25 mouse cellular contexts compared by ENCODE assay signal in genomic region chr13:48042172-48042571, GRCm38 (mm10).
A peak's percentile ranks its signal among the peaks of the same experiment; 100 is the strongest.
DNase-seq lines count a peak whose midpoint lies in the region; ATAC-seq and TF ChIP-seq lines count a peak whose summit lies in the region.
"Had no signal": no experiment of that assay in that cellular context is flagged by ENCODE, and none has a peak within 500 bp of the region (broad histone marks: within the 10 kb centered on the region; RNA-seq: fewer than 3 reads in every experiment).

No protein-coding gene starts in this region.

- no peak overlapping the region for H3K4me3 ChIP-seq in hindbrain, embryonic 12.5 days
- no peak overlapping the region for H3K4me3 ChIP-seq in hindbrain, postnatal 0 days (ENCODE audit: low read length)
- H3K4me3 ChIP-seq in neural tube, embryonic 11.5 days (ENCODE audit: low read depth, low read length) = no peak overlapping the region
- H3K4me3 ChIP-seq in forebrain, embryonic 13.5 days = no peak overlapping the region
- H3K4me3 ChIP-seq in heart, embryonic 12.5 days = no peak overlapping the region
- H3K4me3 ChIP-seq: erythroblast, embryonic 14.5 days; heart, embryonic 10.5 days; kidney, embryonic 15.5 days; stomach, embryonic 15.5 days had no signal

- H3K27ac ChIP-seq in hindbrain, embryonic 12.5 days = peak overlapping the region; percentile 45; the same call in 1 of the 2 replicates
- no peak overlapping the region for H3K27ac ChIP-seq in hindbrain, postnatal 0 days
- H3K27ac ChIP-seq in neural tube, embryonic 11.5 days (ENCODE audit: low read depth, low read length) = 0 out of 2 replicates have a peak overlapping the region, but pooled peaks have one; percentile 20
- peak overlapping the region; percentile 70 for H3K27ac ChIP-seq in forebrain, embryonic 13.5 days
- H3K27ac ChIP-seq in heart, embryonic 12.5 days (ENCODE audit: poor library complexity, severe bottlenecking) = no peak overlapping the region
- H3K27ac ChIP-seq: heart, embryonic 10.5 days; kidney, embryonic 15.5 days; liver, embryonic 14.5 days; stomach, embryonic 15.5 days had no signal

- no peaks in the 10 kb centered on the region for H3K9me3 ChIP-seq in hindbrain, embryonic 12.5 days (replicated peaks)
- H3K9me3 ChIP-seq in hindbrain, postnatal 0 days (ENCODE audit: low read length) = no peaks in the 10 kb centered on the region
- no peaks in the 10 kb centered on the region for H3K9me3 ChIP-seq in neural tube, embryonic 11.5 days (ENCODE audit: control insufficient read depth, low read length)
- H3K9me3 ChIP-seq in forebrain, embryonic 13.5 days (replicated peaks) = peaks cover 4% of the 10 kb centered on the region; the same call in 1 of the 2 replicates
- 0 out of 2 replicates have a peak, but pooled peaks cover 2% of the 10 kb centered on the region for H3K9me3 ChIP-seq in heart, embryonic 12.5 days (replicated peaks)
- H3K9me3 ChIP-seq: heart, embryonic 10.5 days; kidney, embryonic 15.5 days; stomach, embryonic 15.5 days had no signal

- no peak for DNase-seq in hindbrain, postnatal 0 days (ENCODE audit: low spot score)
- no peak for DNase-seq in neural tube, embryonic 11.5 days (ENCODE audit: low spot score)
- DNase-seq in neural tube, embryonic 10.5 days (ENCODE audit: extremely low spot score, low spot score) = no peak
- no peak for DNase-seq in kidney, postnatal 14 days
- DNase-seq in heart, postnatal 4 days = no peak
- DNase-seq: adrenal gland, postnatal 36 days; cerebellum, adult 2 months; cerebellum, postnatal 14 days; gastrocnemius, postnatal 25 days; heart, postnatal 36 days; kidney, adult 18-20 months; layer of hippocampus, adult 9-11 months; liver; lung, adult 2 months; lung, postnatal 14 days; right cerebral cortex, postnatal 25 days had no signal

- ATAC-seq in hindbrain, embryonic 12.5 days (ENCODE audit: low FRiP score) = no peak
- no peak for ATAC-seq in hindbrain, postnatal 0 days
- no peak for ATAC-seq in neural tube, embryonic 11.5 days (ENCODE audit: insufficient read depth, low FRiP score, low TSS enrichment)
- peak; percentile 62 for ATAC-seq in forebrain, embryonic 13.5 days
- ATAC-seq in heart, embryonic 12.5 days (ENCODE audit: insufficient number of reproducible peaks, low FRiP score) = no peak
- ATAC-seq: Patski had no signal

- no peaks in the 10 kb centered on the region for H3K36me3 ChIP-seq in hindbrain, embryonic 12.5 days
- no peaks in the 10 kb centered on the region for H3K36me3 ChIP-seq in hindbrain, postnatal 0 days (ENCODE audit: insufficient read depth, low read length)
- H3K36me3 ChIP-seq in neural tube, embryonic 11.5 days (ENCODE audit: control insufficient read depth, insufficient read depth, low read length) = no peaks in the 10 kb centered on the region
- H3K36me3 ChIP-seq in forebrain, embryonic 13.5 days (ENCODE audit: poor library complexity, severe bottlenecking) = no peaks in the 10 kb centered on the region
- no peaks in the 10 kb centered on the region for H3K36me3 ChIP-seq in heart, embryonic 12.5 days
- H3K36me3 ChIP-seq: heart, embryonic 10.5 days; kidney, embryonic 15.5 days; stomach, embryonic 15.5 days had no signal

- WGBS in hindbrain, embryonic 12.5 days = 40% methylated on average over 4 of the region's 4 CpGs
- WGBS in hindbrain, postnatal 0 days = 38% methylated on average over 4 of the region's 4 CpGs
- 59% methylated on average over 4 of the region's 4 CpGs for WGBS in neural tube, embryonic 11.5 days
- 8% methylated on average over 4 of the region's 4 CpGs for WGBS in forebrain, embryonic 13.5 days
- WGBS in heart, embryonic 12.5 days = 75% methylated on average over 4 of the region's 4 CpGs

- H3K9ac ChIP-seq in hindbrain, embryonic 12.5 days = no peak overlapping the region
- no peak overlapping the region for H3K9ac ChIP-seq in hindbrain, postnatal 0 days (replicated peaks; ENCODE audit: low read length)
- H3K9ac ChIP-seq in neural tube, embryonic 11.5 days (ENCODE audit: low read length) = no peak overlapping the region
- H3K9ac ChIP-seq in forebrain, embryonic 13.5 days = no peak overlapping the region
- H3K9ac ChIP-seq in heart, embryonic 12.5 days = no peak overlapping the region
- H3K9ac ChIP-seq: kidney, embryonic 15.5 days; liver, embryonic 14.5 days; stomach, embryonic 15.5 days had no signal

- H3K4me2 ChIP-seq in hindbrain, embryonic 12.5 days (replicated peaks) = no peak overlapping the region
- H3K4me2 ChIP-seq in hindbrain, postnatal 0 days (ENCODE audit: low read depth, low read length) = no peak overlapping the region
- H3K4me2 ChIP-seq in neural tube, embryonic 11.5 days (ENCODE audit: low read depth) = no peak overlapping the region
- H3K4me2 ChIP-seq in forebrain, embryonic 13.5 days = peak overlapping the region; percentile 16; the same call in 1 of the 2 replicates
- H3K4me2 ChIP-seq in heart, embryonic 12.5 days = no peak overlapping the region
- H3K4me2 ChIP-seq: kidney, embryonic 15.5 days; stomach, embryonic 15.5 days had no signal

- TF ChIP-seq CTCF in hindbrain, postnatal 0 days (IDR thresholded peaks at IDR 0.05; ENCODE audit: low read depth) = no peak

- H3K4me1 ChIP-seq in hindbrain, embryonic 12.5 days = peaks cover 9% of the 10 kb centered on the region
- no peaks in the 10 kb centered on the region for H3K4me1 ChIP-seq in hindbrain, postnatal 0 days (ENCODE audit: insufficient read depth, low read length)
- no peaks in the 10 kb centered on the region for H3K4me1 ChIP-seq in neural tube, embryonic 11.5 days (ENCODE audit: control insufficient read depth, insufficient read depth, low read length)
- peaks cover 28% of the 10 kb centered on the region for H3K4me1 ChIP-seq in forebrain, embryonic 13.5 days
- H3K4me1 ChIP-seq in heart, embryonic 12.5 days (replicated peaks) = peaks cover 3% of the 10 kb centered on the region; the same call in 1 of the 2 replicates
- H3K4me1 ChIP-seq: heart, embryonic 10.5 days; kidney, embryonic 15.5 days; stomach, embryonic 15.5 days had no signal

- H3K27me3 ChIP-seq in hindbrain, embryonic 12.5 days = no peaks in the 10 kb centered on the region
- no peaks in the 10 kb centered on the region for H3K27me3 ChIP-seq in hindbrain, postnatal 0 days (ENCODE audit: insufficient read depth, low read length)
- H3K27me3 ChIP-seq in neural tube, embryonic 11.5 days (ENCODE audit: control insufficient read depth, insufficient read depth, low read length) = no peaks in the 10 kb centered on the region
- no peaks in the 10 kb centered on the region for H3K27me3 ChIP-seq in forebrain, embryonic 13.5 days
- no peaks in the 10 kb centered on the region for H3K27me3 ChIP-seq in heart, embryonic 12.5 days (replicated peaks)
- H3K27me3 ChIP-seq: kidney, embryonic 15.5 days; Patski; stomach, embryonic 15.5 days had no signal

Comparison
In these comparisons a context has a peak if more than half of its experiments do, and no peak if none do; other contexts are left out.
1. H3K27ac ChIP-seq: peak in hindbrain, embryonic 12.5 days (single experiment), neural tube, embryonic 11.5 days (single experiment) and forebrain, embryonic 13.5 days (single experiment); none in hindbrain, postnatal 0 days (single experiment) and heart, embryonic 12.5 days (single experiment).